Mouse (Mus musculus) forebrain, embryonic 13.5 days (tissue): ENCODE measurements around the gene Pde3a. TPM values are rescaled to one million over a fixed set of nuclear protein-coding genes. Genes with fewer than 3 reads are reported as not detected.

Experiments
- ATAC-seq: fragments of 200-750 bp; cut with Nextera tagmentation; 2 replicates; pipeline ENCODE4 v1.8.0; 2017
- H3K27ac ChIP-seq: fragments of 300-500 bp; sonication (generic); 2 replicates; pipeline ENCODE4 v1.5.1; 2015; ENCODE audit warnings: inconsistent platforms, mild to moderate bottlenecking, moderate library complexity
- H3K27me3 ChIP-seq: fragments of 300-500 bp; sonication (generic); 2 replicates; pipeline ENCODE4 v1.6.1; 2015; ENCODE audit warnings: mild to moderate bottlenecking, inconsistent platforms
- H3K36me3 ChIP-seq: fragments of 300-500 bp; sonication (generic); 2 replicates; pipeline ENCODE4 v1.6.1; 2015; ENCODE audit warnings: mild to moderate bottlenecking, inconsistent platforms; ENCODE audit not compliant: poor library complexity, severe bottlenecking
- H3K4me1 ChIP-seq: fragments of 300-500 bp; sonication (generic); 2 replicates; pipeline ENCODE4 v1.6.1; 2015; ENCODE audit warnings: inconsistent platforms
- H3K4me2 ChIP-seq: fragments of 300-500 bp; sonication (generic); 2 replicates; pipeline ENCODE4 v1.6.1; 2015; ENCODE audit warnings: inconsistent platforms, mild to moderate bottlenecking, moderate library complexity
- H3K4me3 ChIP-seq: fragments of 300-500 bp; sonication (generic); 2 replicates; pipeline ENCODE4 v1.5.1; 2015; ENCODE audit warnings: mild to moderate bottlenecking, inconsistent platforms
- H3K9ac ChIP-seq: fragments of 300-500 bp; sonication (generic); 2 replicates; pipeline ENCODE4 v1.6.1; 2015; ENCODE audit warnings: mild to moderate bottlenecking, inconsistent platforms
- H3K9me3 ChIP-seq: fragments of 300-500 bp; sonication (generic); replicated peaks from 2 replicates; pipeline ENCODE4 v1.6.1; 2016; ENCODE audit warnings: inconsistent platforms
- WGBS: fragments of 180-500 bp; shearing (Covaris S2); methylation state at CpG from one replicate; pipeline ENCODE4 v1.1.7; 2015; 5-methylcytosine and 5-hydroxymethylcytosine counted together
- polyA plus RNA-seq: library from polyadenylated mRNA; unstranded; fragments of >200 nt; fragmentation: Nextera tagmentation; extraction: Ambion mirVana; gene quantifications from 2 replicates; pipeline ENCODE4 v1.2.1, GENCODE M21; 2015

Pde3a gene
- polyA plus RNA-seq, 1 experiment from 2014 or later = 0.84 TPM

GRCm38 (mm10) chr6:141537298-141537697 lies 288.2 kb downstream of the Pde3a start:
- 82% methylated on average over 3 of the region's 3 CpGs for WGBS
- no peaks in the 10 kb centered on the region for H3K4me1 ChIP-seq
- no peaks in the 10 kb centered on the region for H3K27me3 ChIP-seq
- no peaks in the 10 kb centered on the region for H3K9me3 ChIP-seq
- no peak for ATAC-seq
- no peak overlapping the region for H3K9ac ChIP-seq
- H3K36me3 ChIP-seq = no peaks in the 10 kb centered on the region
- no peak overlapping the region for H3K4me3 ChIP-seq
- H3K4me2 ChIP-seq = no peak overlapping the region
- no peak overlapping the region for H3K27ac ChIP-seq

GRCm38 (mm10) chr6:141541136-141541535 lies 292.1 kb downstream of the Pde3a start:
- no peaks in the 10 kb centered on the region for H3K9me3 ChIP-seq
- no peak overlapping the region for H3K4me2 ChIP-seq
- WGBS = 77% methylated on average over 1 of the region's 1 CpGs
- H3K9ac ChIP-seq = no peak overlapping the region
- ATAC-seq = no peak
- H3K27me3 ChIP-seq = no peaks in the 10 kb centered on the region
- H3K27ac ChIP-seq = no peak overlapping the region
- no peaks in the 10 kb centered on the region for H3K36me3 ChIP-seq
- no peaks in the 10 kb centered on the region for H3K4me1 ChIP-seq
- H3K4me3 ChIP-seq = no peak overlapping the region

- ATAC-seq = no peak
- Histone ChIP-seq H3K9me3 (no peaks in the 10 kb centered on the region), H3K9ac (no peak overlapping the region), H3K4me2 (no peak overlapping the region), H3K27me3 (no peaks in the 10 kb centered on the region), H3K4me1 (no peaks in the 10 kb centered on the region), H3K36me3 (no peaks in the 10 kb centered on the region), H3K4me3 (no peak overlapping the region), H3K27ac (no peak overlapping the region)
- WGBS = 94% methylated on average over 7 of the region's 7 CpGs
Measured at GRCm38 (mm10) chr6:141543344-141543743, 294.3 kb downstream of the Pde3a start.
